Mouse (Mus musculus): ENCODE measurements around the gene Ifnz.

GRCm38 (mm10) chr4:88815928-88816327 is 34.0 kb downstream of the Ifnz start, which contains the start of gene Ifna7:
- TF ChIP-seq POLR2A (IDR thresholded peaks at IDR 0.05; ENCODE audit: control insufficient read depth, low read depth, low read length) (no peak), CTCF (IDR thresholded peaks at IDR 0.05; ENCODE audit: control insufficient read depth, insufficient read depth, insufficient replicate concordance, low read depth, low read length) (no peak)
